Mouse (Mus musculus) effector memory CD4-positive, alpha-beta T cell, adult 5 months (primary cell): Measurements from ENCODE around the gene 1500009L16Rik. TPM values are rescaled to one million over a fixed set of nuclear protein-coding genes. Genes with fewer than 3 reads are reported as not detected.

ENCODE experiments used
- polyA plus RNA-seq: library from polyadenylated mRNA; unstranded; fragments of 100-300 nt; shearing (Covaris generic); gene quantifications from one replicate; pipeline ENCODE4 v1.2.1, GENCODE M21; 2017

Gene 1500009L16Rik
- 3.3 TPM for polyA plus RNA-seq

GRCm38 (mm10) chr10:83722579-83723031, at the start of gene 1500009L16Rik:
Gene 1500009L16Rik (plus strand): TSS chr10:83722865.

Other genes with a start within 250 kb of the 1500009L16Rik start
- 0.19 TPM for gene Aldh1l2, start 188.7 kb upstream of the 1500009L16Rik start, polyA plus RNA-seq
- gene Washc4, start 179.1 kb upstream of the 1500009L16Rik start, polyA plus RNA-seq, result 41.6 TPM
- 37.1 TPM for gene Appl2, start 74.1 kb upstream of the 1500009L16Rik start, polyA plus RNA-seq